Mouse (Mus musculus): ENCODE data around the gene Tef. TPM values are rescaled to one million over a fixed set of nuclear protein-coding genes. Genes with fewer than 3 reads are reported as not detected.

Tef gene
- total RNA-seq, 4 experiments from 2014 or later = 227 to 350 (median 284) TPM

DNA sequence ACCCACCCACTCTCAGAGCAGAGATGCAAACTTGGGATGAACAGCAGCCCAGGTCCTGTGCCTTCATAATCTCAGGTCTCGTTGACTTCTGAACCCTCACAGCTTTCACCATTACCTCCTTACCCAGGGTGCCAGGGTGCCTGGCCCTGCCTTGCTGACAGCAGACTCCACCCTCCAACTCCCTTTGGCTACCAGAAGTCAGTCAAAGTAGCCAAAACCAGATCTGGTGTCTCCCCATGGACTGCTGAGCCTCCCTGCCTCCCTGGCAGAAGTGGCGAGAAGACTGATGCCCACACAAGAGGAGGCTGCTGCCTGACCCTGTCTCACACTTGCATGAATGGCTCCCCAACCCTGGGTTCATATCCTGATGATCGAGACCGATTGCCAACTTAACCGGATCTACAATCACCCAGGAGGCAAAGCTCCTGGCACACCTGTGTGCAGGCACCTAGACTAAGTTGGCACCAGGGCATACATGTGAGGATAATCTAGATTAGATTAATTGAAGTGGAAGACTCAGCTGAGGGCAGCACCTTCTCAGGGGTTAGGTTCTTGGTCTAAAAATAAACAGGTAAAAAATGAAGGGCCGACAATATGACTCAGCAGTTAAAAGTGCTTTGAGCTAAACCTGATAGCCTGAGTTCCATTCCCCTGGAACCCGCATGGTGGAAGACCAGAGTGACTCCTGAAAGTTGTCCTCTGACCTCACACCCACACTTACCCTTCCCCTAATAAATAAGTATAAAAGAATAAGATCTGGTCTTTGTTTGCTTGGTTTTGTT, 26.4 kb downstream of the Tef start:
- DNase-seq (ENCODE audit: low spot score in 2 of 2) = no peak

DNA sequence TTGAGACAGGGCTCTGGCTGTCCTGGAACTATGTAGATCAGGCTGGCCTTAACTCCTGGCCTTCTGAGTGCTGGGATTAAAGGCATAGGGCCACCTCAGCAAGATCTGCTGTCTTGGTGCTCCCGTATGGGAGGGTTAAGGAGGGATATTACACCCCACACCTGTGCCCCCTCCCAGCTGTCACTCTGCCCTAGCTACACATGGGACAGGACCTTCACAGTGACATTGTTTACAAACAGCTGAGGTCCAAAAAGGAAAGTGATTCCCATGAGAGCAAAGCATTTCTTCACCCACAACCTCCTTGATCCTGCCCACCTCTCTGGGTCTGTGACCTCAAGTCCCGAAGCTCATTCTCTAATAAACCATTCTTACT, 27.0 kb downstream of the Tef start:
- DNase-seq (ENCODE audit: low spot score in 2 of 2) = no peak

- no peak for DNase-seq (ENCODE audit: low spot score in 2 of 2)
Observed at GRCm38 (mm10) chr15:81830530-81830929, 28.3 kb downstream of the Tef start.

GRCm38 (mm10) chr15:81831136-81831825, 29.1 kb downstream of the Tef start:
- DNase-seq (ENCODE audit: low spot score in 2 of 2) = peak; percentile 81 to 88

DNA sequence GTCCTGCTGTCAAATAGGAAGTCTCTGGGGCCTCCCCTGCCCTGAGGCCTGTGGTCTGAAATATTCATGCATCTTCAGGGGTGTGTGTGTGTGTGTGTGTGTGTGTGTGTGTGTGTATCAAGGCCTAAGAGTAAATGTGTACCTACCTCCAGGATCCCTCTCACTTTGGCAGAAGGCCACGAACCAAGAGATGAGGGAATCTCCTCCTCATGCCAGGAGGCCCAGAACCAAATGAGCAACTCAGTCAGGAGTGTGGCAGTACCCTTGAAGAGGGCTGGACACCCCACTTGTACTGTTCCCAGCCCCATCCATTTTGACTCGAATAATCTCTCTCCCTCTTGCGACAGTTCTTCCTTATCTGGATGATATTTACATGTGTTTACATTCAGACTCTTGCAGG, 30.0 kb downstream of the Tef start:
- DNase-seq (ENCODE audit: low spot score in 2 of 2) = no peak

GRCm38 (mm10) chr15:81833481-81833880, 31.3 kb downstream of the Tef start:
- no peak for DNase-seq (ENCODE audit: low spot score in 2 of 2)

- no peak for DNase-seq (ENCODE audit: low spot score in 2 of 2)
Observed at GRCm38 (mm10) chr15:81834171-81834841, 32.1 kb downstream of the Tef start.

- no peak for DNase-seq (ENCODE audit: low spot score in 2 of 2)
Observed at GRCm38 (mm10) chr15:81835007-81835880, 33.0 kb downstream of the Tef start.

DNA sequence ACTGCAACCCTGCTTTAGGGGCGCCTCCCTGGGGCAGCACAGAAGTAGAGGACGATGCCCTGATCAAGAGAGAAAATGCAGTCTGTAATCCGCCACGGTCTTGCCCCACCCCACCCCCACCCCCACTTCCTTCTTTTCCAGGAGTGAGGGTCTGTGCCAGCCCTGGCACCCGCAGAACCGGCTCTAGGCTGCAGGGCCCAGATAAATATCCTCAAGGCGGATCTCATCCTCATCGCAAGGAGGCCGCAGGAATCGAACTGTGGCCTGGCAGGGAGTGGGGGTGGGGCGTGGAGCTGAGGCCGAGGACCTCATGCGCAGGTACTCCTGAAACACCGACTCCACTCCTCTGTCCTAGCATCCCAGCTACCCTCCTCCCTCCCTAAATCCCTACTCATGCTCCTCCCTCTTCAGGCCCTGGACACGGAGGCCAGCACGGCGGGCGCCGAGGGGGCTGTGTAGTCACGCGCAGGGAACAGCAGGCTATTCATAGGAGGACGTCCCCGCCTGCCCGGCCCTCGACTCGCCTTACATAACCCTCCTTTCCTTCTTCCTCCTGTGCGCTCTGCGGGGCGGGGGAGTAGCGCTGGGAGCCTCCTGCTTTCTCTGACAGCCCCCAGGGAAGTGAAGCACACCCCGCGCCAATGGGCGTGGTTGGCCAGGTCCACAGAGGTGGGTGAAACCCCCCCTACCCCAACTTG, 34.1 kb downstream of the Tef start:
- peak; percentile 86 to 90 for DNase-seq (ENCODE audit: low spot score in 2 of 2)

- DNase-seq (ENCODE audit: low spot score in 2 of 2) = no peak
Observed at GRCm38 (mm10) chr15:81836966-81837920, 35.0 kb downstream of the Tef start.

GRCm38 (mm10) chr15:81838554-81839235, 36.5 kb downstream of the Tef start:
- DNase-seq (ENCODE audit: low spot score in 2 of 2) = no peak

DNA sequence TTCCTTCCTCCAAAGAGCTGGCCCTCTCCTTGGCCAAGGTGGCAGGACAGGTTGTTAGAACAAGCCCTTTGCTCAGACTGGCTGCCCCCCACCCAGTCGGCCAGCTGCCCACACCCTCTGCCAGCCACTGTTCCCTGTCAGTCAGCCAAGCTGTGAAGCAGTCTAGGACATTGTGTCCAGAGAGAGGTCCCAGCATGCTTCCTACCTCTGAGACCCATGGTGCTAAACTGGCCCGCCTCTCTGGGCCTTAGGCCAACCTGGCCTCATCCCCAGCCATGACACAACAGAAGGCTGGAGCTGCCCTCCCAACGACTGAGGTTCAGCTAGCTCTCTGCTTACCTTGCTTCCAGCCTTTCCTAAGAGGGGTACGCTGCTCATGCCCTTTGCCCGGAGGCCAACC, 37.4 kb downstream of the Tef start:
- peak; percentile 81 to 83 for DNase-seq (ENCODE audit: low spot score in 2 of 2)

DNA sequence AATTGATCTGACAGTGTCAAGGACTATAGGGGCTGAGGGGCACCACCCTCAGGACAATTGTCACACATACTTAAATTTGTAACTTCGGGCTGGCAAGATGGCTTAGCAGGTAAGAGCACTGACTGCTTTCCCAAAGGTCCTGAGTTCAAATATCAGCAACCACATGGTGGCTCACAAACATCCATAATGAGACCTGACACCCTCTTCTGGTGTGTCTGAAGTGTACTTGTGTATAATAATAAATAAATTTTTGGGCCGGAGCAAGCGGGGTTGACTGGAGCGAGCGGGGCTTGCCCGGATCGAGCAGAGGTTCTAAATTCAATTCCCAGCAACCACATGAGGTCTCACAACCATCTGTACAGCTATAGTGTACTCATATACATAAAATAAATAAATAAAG, 38.1 kb downstream of the Tef start:
- no peak for DNase-seq (ENCODE audit: low spot score in 2 of 2)

GRCm38 (mm10) chr15:81842275-81842674, 40.1 kb downstream of the Tef start:
- DNase-seq (ENCODE audit: low spot score in 2 of 2) = no peak

DNA sequence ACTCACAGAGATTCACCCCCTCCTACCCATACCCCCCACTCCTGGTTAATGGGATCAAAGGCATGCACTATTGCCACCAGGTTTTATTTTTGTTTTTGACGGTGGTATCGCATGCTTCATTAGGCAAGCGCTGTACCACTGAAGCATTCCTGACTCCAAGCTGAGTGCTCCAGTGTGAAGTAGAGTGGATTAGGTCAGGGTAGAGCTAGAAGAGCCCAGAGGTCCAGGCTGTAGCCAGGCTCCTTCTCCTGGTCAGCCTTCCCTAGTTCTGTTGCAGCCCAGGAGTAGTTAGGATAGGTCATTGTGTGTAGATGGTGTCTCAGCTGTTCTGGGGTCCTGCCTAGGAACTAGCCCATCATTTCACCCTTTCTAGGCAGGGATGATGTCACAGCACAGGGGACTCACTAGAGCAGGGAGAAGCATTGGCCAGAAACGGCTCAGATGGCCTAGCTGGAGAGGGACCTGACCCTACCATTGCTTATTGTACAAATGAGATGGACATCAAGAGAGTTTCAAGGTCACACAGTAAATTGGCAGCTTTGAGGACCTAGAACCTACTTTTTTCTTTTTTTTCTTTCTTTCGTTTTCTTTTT, 42.9 kb downstream of the Tef start:
- DNase-seq (ENCODE audit: low spot score in 2 of 2) = no peak

GRCm38 (mm10) chr15:81845724-81846123, 43.5 kb downstream of the Tef start:
- DNase-seq (ENCODE audit: low spot score in 2 of 2) = no peak

DNA sequence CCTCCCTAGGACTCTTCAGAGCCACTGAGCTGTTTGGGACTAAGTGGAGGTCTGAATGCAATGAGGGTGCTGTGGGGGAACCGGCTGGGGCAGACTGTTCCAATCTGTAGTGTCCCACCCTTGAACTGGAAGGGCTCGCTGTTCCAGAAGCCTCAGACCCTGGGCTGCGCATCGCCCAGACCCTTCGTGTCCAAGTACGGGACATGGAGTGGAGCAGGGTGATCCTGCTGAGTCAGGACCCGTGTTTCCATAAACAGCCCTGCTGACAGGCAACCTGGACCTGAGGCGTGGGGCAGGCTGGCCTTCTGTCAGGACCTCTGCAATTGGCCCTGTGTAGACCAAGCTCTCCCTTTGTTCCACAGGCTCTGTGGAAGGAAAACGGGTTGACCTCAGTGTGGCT, 44.5 kb downstream of the Tef start:
- DNase-seq (ENCODE audit: low spot score in 2 of 2) = no peak

- no peak for DNase-seq (ENCODE audit: low spot score in 2 of 2)
Observed at GRCm38 (mm10) chr15:81847161-81847560, 44.9 kb downstream of the Tef start.

DNA sequence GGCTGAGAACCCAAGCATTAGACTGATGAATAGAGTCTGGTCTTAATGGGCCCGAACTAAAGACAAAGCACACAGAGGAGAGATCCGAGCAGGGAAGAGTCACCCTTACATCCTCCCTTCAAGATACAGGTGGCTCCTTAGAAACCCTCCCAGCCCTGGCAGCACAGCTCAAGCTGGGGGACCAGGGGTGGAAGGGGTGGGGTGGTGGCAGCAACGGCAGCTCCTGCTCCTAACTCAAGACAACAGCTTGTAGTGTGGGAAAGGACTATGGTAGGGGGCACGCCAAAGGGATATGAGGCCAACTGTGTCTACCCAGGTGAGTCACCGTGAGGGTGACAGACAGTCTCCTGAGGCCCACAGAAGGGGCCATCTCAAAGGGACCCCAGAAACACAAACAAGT, 45.6 kb downstream of the Tef start:
- no peak for DNase-seq (ENCODE audit: low spot score in 2 of 2)

Data from layer of hippocampus, adult 8-10 months (tissue).